Mouse (Mus musculus) kidney, postnatal 0 days (tissue): ENCODE measurements around the gene Sh3pxd2a. TPM values are rescaled to one million over a fixed set of nuclear protein-coding genes. Genes with fewer than 3 reads are reported as not detected.

ENCODE experiments used
- ATAC-seq: fragments of 200-750 bp; cut with Nextera tagmentation; replicated peaks from 2 replicates; pipeline ENCODE4 v1.8.0; 2017; ENCODE audit warnings: low read depth, moderate number of reproducible peaks, moderate TSS enrichment, moderate library complexity; ENCODE audit not compliant: low FRiP score
- DNase-seq: peaks from one replicate; pipeline ENCODE4 v3.0.0-alpha.2; 2016; ENCODE audit warnings: low spot score
- H3K27ac ChIP-seq: fragments of 300-500 bp; sonication (generic); 2 replicates; pipeline ENCODE4 v1.5.1; 2014; ENCODE audit warnings: mild to moderate bottlenecking
- H3K27me3 ChIP-seq: fragments of 300-500 bp; sonication (generic); 2 replicates; pipeline ENCODE4 v1.6.1; 2014; ENCODE audit warnings: low read length, mixed read lengths; ENCODE audit not compliant: insufficient read depth
- H3K36me3 ChIP-seq: fragments of 300-500 bp; sonication (generic); 2 replicates; pipeline ENCODE4 v1.6.1; 2014; ENCODE audit warnings: low read length, mixed read lengths; ENCODE audit not compliant: insufficient read depth
- H3K4me1 ChIP-seq: fragments of 300-500 bp; sonication (generic); replicated peaks from 2 replicates; pipeline ENCODE4 v1.6.1; 2014; ENCODE audit warnings: antibody characterized with exemption, low read length, mixed read lengths; ENCODE audit not compliant: insufficient read depth
- H3K4me2 ChIP-seq: fragments of 300-500 bp; sonication (generic); 2 replicates; pipeline ENCODE4 v1.6.1; 2014; ENCODE audit warnings: mild to moderate bottlenecking, low read length, moderate library complexity, mixed read lengths
- H3K4me3 ChIP-seq: fragments of 300-500 bp; sonication (generic); replicated peaks from 2 replicates; pipeline ENCODE4 v1.5.1; 2014; ENCODE audit warnings: low read depth, low read length
- H3K9ac ChIP-seq: fragments of 300-500 bp; sonication (generic); 2 replicates; pipeline ENCODE4 v1.6.1; 2014; ENCODE audit warnings: low read depth, low read length
- H3K9me3 ChIP-seq: fragments of 300-500 bp; sonication (generic); replicated peaks from 2 replicates; pipeline ENCODE4 v1.6.1; 2016; ENCODE audit warnings: low read length, inconsistent platforms, mixed read lengths
- CTCF ChIP-seq: IDR thresholded peaks from 2 replicates; pipeline ENCODE4 v1.5.1; 2016; ENCODE audit warnings: antibody characterized with exemption, low read depth, mild to moderate bottlenecking, moderate library complexity
- WGBS: fragments of 180-500 bp; shearing (Covaris S2); extraction: QIAGEN DNeasy Blood & Tissue Kit; methylation state at CpG from one replicate; pipeline ENCODE4 v1.1.7; 2014; 5-methylcytosine and 5-hydroxymethylcytosine counted together
- polyA plus RNA-seq: library from polyadenylated mRNA; unstranded; fragments of >200 nt; fragmentation: Nextera tagmentation; extraction: Ambion mirVana; gene quantifications from 2 replicates; pipeline ENCODE4 v1.2.1, GENCODE M21; 2015

Gene Sh3pxd2a
- polyA plus RNA-seq, 1 experiment from 2014 or later: 4.1 TPM

GRCm38 (mm10) chr19:47493017-47493997, 29.1 kb upstream of the Sh3pxd2a start:
- TF ChIP-seq CTCF: no peak
- 74% methylated on average over 23 of the region's 23 CpGs for WGBS
- no peaks in the 10 kb centered on the region for H3K4me1 ChIP-seq
- no peak overlapping the region for H3K9ac ChIP-seq
- no peak for ATAC-seq
- no peak overlapping the region for H3K4me3 ChIP-seq
- DNase-seq: no peak
- no peaks in the 10 kb centered on the region for H3K9me3 ChIP-seq
- H3K27me3 ChIP-seq: no peaks in the 10 kb centered on the region
- no peak overlapping the region for H3K4me2 ChIP-seq
- H3K36me3 ChIP-seq: no peaks in the 10 kb centered on the region
- no peak overlapping the region for H3K27ac ChIP-seq

- Histone ChIP-seq H3K4me3 (no peak overlapping the region), H3K4me2 (no peak overlapping the region), H3K36me3 (no peaks in the 10 kb centered on the region), H3K9ac (no peak overlapping the region), H3K9me3 (no peaks in the 10 kb centered on the region), H3K27me3 (no peaks in the 10 kb centered on the region), H3K4me1 (no peaks in the 10 kb centered on the region), H3K27ac (no peak overlapping the region)
- ATAC-seq: no peak
- WGBS: 90% methylated on average over 6 of the region's 6 CpGs
- no peak for DNase-seq
- TF ChIP-seq CTCF: no peak
These were observed 28.2 kb upstream of the Sh3pxd2a start for GRCm38 (mm10) chr19:47492422-47492821.

GRCm38 (mm10) chr19:47491853-47492252, 27.7 kb upstream of the Sh3pxd2a start:
- no peak for TF ChIP-seq CTCF

GRCm38 (mm10) chr19:47489233-47489632, 25.0 kb upstream of the Sh3pxd2a start:
- WGBS: 87% methylated on average over 3 of the region's 3 CpGs
- Histone ChIP-seq H3K4me3 (no peak overlapping the region), H3K36me3 (no peaks in the 10 kb centered on the region), H3K4me1 (peaks cover 6% of the 10 kb centered on the region; the same call in 1 of the 2 replicates), H3K4me2 (no peak overlapping the region), H3K9me3 (no peaks in the 10 kb centered on the region), H3K27me3 (no peaks in the 10 kb centered on the region), H3K27ac (no peak overlapping the region), H3K9ac (no peak overlapping the region)
- TF ChIP-seq CTCF: peak; percentile 25; the same call in 1 of the 2 replicates
- ATAC-seq (no peak), DNase-seq (no peak)

More at GRCm38 (mm10) chr19:47491853-47492252, 27.7 kb upstream of the Sh3pxd2a start:
- WGBS: 54% methylated on average over 2 of the region's 2 CpGs
- no peaks in the 10 kb centered on the region for H3K4me1 ChIP-seq
- no peak overlapping the region for H3K27ac ChIP-seq
- peak; percentile 28 for DNase-seq
- H3K9ac ChIP-seq: no peak overlapping the region
- H3K27me3 ChIP-seq: no peaks in the 10 kb centered on the region
- H3K4me2 ChIP-seq: no peak overlapping the region
- no peaks in the 10 kb centered on the region for H3K9me3 ChIP-seq
- no peak overlapping the region for H3K4me3 ChIP-seq
- no peaks in the 10 kb centered on the region for H3K36me3 ChIP-seq
- ATAC-seq: peak; percentile 84

- WGBS: 41% methylated on average over 4 of the region's 4 CpGs
- H3K36me3 ChIP-seq: no peaks in the 10 kb centered on the region
- no peaks in the 10 kb centered on the region for H3K27me3 ChIP-seq
- no peak overlapping the region for H3K27ac ChIP-seq
- TF ChIP-seq CTCF: peak; percentile 61
- peaks cover 6% of the 10 kb centered on the region; the same call in 1 of the 2 replicates for H3K4me1 ChIP-seq
- H3K4me2 ChIP-seq: no peak overlapping the region
- no peaks in the 10 kb centered on the region for H3K9me3 ChIP-seq
- DNase-seq: no peak
- no peak overlapping the region for H3K4me3 ChIP-seq
- no peak overlapping the region for H3K9ac ChIP-seq
- ATAC-seq: no peak
These were observed 24.0 kb upstream of the Sh3pxd2a start for GRCm38 (mm10) chr19:47488250-47488649.

- Histone ChIP-seq H3K36me3 (no peaks in the 10 kb centered on the region), H3K27ac (no peak overlapping the region), H3K4me2 (no peak overlapping the region), H3K9ac (no peak overlapping the region), H3K4me1 (peaks cover 6% of the 10 kb centered on the region; the same call in 1 of the 2 replicates), H3K9me3 (no peaks in the 10 kb centered on the region), H3K4me3 (no peak overlapping the region), H3K27me3 (no peaks in the 10 kb centered on the region)
- TF ChIP-seq CTCF: no peak
- DNase-seq: no peak
- ATAC-seq: no peak
- WGBS: 84% methylated on average over 9 of the region's 9 CpGs
These were observed 23.4 kb upstream of the Sh3pxd2a start for GRCm38 (mm10) chr19:47487572-47487971.
